Mouse (Mus musculus): ENCODE results near the gene Emilin1.

DNA sequence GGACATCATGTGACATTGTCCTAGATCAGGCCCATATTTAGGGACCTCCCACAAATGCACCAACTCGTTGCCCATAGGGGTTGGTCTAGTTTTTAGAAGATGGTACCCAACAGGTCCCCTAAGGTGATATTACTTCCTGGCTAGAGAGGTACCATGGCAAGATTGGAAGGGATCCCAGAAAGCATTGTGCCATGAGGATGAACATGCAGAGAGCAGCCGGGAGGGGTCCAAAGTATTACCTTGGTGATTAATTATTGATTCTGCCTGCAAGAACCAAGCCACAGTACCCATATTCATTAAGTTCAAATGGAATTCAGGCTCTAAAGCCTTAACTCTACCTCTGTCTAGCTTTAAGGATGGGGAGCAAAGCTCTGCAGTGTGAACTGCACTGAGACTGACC is 12.9 kb downstream of the Emilin1 start:
- TF ChIP-seq POLR2A (IDR thresholded peaks at IDR 0.05; ENCODE audit: low read depth, low read length), result no peak
- no peak for TF ChIP-seq CTCF (conservative IDR thresholded peaks at IDR 0.05; ENCODE audit: insufficient read depth, insufficient read length, low read depth, low read length)
